Mouse (Mus musculus): ENCODE data around the gene Ern2. TPM values are rescaled to one million over a fixed set of nuclear protein-coding genes. Genes with fewer than 3 reads are reported as not detected.

Gene Ern2
- 0.10 TPM in 1 of 2 replicates, not detected in the other for polyA plus RNA-seq (2015; fragmentation: Nextera tagmentation; extraction: Ambion mirVana)

GRCm38 (mm10) chr7:122186043-122186442 lies at the start of gene Ern2:
Gene Ern2 (minus strand): TSS chr7:122186207.

GRCm38 (mm10) chr7:122219315-122219801 lies 33.4 kb upstream of the Ern2 start, which contains the start of gene Chp2:
Gene Chp2 (plus strand): TSS chr7:122219496.

GRCm38 (mm10) chr7:122158915-122159902 lies 26.8 kb downstream of the Ern2 start, which contains the start of gene Plk1:
Gene Plk1 (plus strand): TSS chr7:122159439.

GRCm38 (mm10) chr7:122132497-122133337 lies 53.3 kb downstream of the Ern2 start, which contains the start of the genes Palb2 and Dctn5:
Gene Palb2 (minus strand): TSS chr7:122132985.
Gene Dctn5 (plus strand): TSS chr7:122133041.

Other genes starting within 250 kb of the Ern2 start
- gene Cog7, start 204.5 kb downstream of the Ern2 start, polyA plus RNA-seq (2015; fragmentation: Nextera tagmentation; extraction: Ambion mirVana): 16.4 and 17.0 TPM in 2 replicates
- 27.8 and 30.1 TPM in 2 replicates for gene Gga2, start 165.0 kb downstream of the Ern2 start, polyA plus RNA-seq (2015; fragmentation: Nextera tagmentation; extraction: Ambion mirVana)
- gene Ubfd1, start 119.0 kb downstream of the Ern2 start, polyA plus RNA-seq (2015; fragmentation: Nextera tagmentation; extraction: Ambion mirVana): 24.2 and 26.3 TPM in 2 replicates
- 10.6 and 11.5 TPM in 2 replicates for gene Ears2, start 118.9 kb downstream of the Ern2 start, polyA plus RNA-seq (2015; fragmentation: Nextera tagmentation; extraction: Ambion mirVana)
- gene Ndufab1, start 84.3 kb downstream of the Ern2 start, polyA plus RNA-seq (2015; fragmentation: Nextera tagmentation; extraction: Ambion mirVana): 604 and 638 TPM in 2 replicates
- 3.4 and 4.9 TPM in 2 replicates for gene Palb2, start 53.2 kb downstream of the Ern2 start, polyA plus RNA-seq (2015; fragmentation: Nextera tagmentation; extraction: Ambion mirVana)
- gene Dctn5, start 53.2 kb downstream of the Ern2 start, polyA plus RNA-seq (2015; fragmentation: Nextera tagmentation; extraction: Ambion mirVana): 69.4 and 73.3 TPM in 2 replicates
- 15.1 and 22.0 TPM in 2 replicates for gene Plk1, start 26.8 kb downstream of the Ern2 start, polyA plus RNA-seq (2015; fragmentation: Nextera tagmentation; extraction: Ambion mirVana)
- gene Chp2, start 33.3 kb upstream of the Ern2 start, polyA plus RNA-seq (2015; fragmentation: Nextera tagmentation; extraction: Ambion mirVana): 0.51 and 0.74 TPM in 2 replicates
- 115 and 139 TPM in 2 replicates for gene Prkcb, start 102.5 kb upstream of the Ern2 start, polyA plus RNA-seq (2015; fragmentation: Nextera tagmentation; extraction: Ambion mirVana)

Data from urinary bladder, postnatal 0 days (tissue).